Mouse (Mus musculus) gastrocnemius, postnatal 10 days (tissue): ENCODE results near the gene Cplane1. TPM values are rescaled to one million over a fixed set of nuclear protein-coding genes. Genes with fewer than 3 reads are reported as not detected.
"Not testable (repeated sequence)": the region's sequence is repeated elsewhere in the genome, so short reads cannot be mapped to it uniquely, and the experiment has no call there.

Experiments used
- DNase-seq: peaks from one replicate; pipeline ENCODE4 v3.0.0; 2021; ENCODE audit warnings: mixed read lengths
- long read RNA-seq, 2 experiments: library from polyadenylated mRNA; stranded (forward); transcript quantifications; one replicate each; pipeline ENCODE4 v2.0.0; 2021
- total RNA-seq, 2 experiments: library from RNA; stranded (reverse); gene quantifications; 2 replicates each; pipeline ENCODE4 v1.2.3; 2021

The Cplane1 gene
- 1 to 10 TPM; 5.4 to 9.4 TPM for total RNA-seq
- long read RNA-seq, experiment 1, partial matches to known transcripts: 2 of 5 reads
- long read RNA-seq, experiment 1, other reads (novel, unspliced or antisense): 3 of 5 reads
- long read RNA-seq, experiment 2, partial matches to known transcripts: 1 of 3 reads
- long read RNA-seq, experiment 2, other reads (novel, unspliced or antisense): 2 of 3 reads

DNA sequence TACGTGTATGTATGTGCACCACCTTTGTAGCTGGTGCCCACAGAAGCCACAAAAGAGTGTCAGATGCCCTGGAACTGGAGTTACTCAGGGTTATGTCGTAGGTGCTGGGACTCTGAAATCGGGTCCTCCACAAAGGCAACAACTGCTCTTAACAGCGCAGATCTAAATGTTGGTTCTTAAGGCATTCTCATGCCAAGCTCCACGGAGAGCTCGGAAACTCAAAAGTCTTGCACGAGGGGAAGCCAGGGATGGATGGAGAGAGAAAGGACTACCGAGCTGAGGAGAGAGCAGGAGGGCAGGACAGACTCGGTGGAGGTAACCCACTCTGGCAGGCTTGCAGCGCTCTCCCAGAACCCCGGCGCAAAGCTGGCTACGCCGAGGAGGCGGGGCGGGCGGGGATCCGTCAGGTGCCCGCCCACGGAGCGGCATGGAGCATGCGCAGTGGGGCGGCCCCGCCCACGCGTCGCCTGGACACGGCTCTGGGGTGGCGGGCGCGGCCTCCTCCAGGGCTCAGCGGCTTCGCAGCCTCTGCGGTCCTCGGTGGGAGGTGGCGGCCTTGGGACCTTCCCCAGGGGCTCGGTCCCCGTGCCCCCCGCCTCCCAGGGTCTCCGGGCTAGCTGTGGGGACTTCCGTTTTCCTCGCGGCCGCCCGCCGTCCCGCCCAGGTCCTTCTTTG, at the start of gene Cplane1:
Gene Cplane1 (plus strand): TSS at position 516 of the 675 bp plus-strand sequence.
- DNase-seq: peak; percentile 98

DNA sequence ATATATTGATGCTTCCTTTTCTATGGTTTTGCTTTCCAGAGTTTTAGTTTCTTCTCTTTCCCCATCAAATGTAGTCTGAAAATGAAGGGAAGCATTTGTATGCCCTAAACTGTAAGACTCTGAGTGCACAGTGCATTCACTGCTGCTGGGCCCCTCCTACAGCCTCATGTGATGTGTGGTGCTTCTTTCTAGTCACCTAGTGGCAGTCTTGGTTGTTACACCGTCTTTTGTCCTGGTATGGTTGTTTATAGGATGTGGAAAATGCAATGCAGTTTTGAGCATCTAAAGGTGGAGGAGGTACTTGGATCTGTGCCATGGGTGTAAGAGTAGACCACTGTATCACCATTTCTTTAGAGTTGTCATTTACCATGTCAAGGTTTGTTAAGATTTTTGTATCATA, 39.6 kb upstream of the Cplane1 start:
- DNase-seq: no peak

DNA sequence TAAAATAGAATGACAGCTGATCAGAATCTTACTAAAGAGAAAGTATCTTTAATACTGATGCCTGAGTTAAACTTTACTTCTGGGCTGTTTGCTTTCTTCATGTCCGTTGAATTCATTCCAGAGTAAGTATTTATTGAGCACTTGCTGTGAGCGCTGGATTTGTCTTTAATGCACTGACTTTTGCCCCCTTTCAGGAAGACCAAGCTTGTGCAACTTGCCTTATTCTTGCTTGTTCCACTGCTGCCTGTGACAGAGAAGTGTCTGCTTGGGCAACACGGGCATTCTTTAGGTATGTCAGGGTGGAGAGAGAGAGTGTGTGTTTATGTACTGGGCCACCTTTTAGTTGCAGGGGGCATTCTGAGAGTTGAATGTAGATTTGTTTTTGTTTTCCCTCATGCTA, 37.6 kb upstream of the Cplane1 start:
- DNase-seq: no peak

DNA sequence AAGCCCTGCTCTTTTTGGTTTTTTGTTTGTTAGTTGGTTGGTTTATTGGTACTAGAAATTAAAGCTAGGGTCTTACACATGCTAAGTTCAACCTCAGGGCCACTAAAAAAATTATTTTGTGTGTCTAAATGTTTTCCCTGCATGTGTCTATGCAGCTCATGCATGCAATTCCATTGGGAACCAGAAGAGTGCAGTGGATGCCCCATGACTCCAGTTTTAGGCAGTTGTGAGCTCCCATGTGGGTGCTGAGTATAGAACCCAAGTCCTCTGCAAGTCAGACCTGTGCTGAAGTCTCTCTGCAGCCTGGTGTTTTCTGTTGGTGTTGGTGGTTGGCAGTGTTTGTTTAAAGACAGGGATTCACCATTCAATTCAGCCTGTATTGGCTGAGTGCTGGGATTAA, 37.1 kb upstream of the Cplane1 start:
- no peak for DNase-seq

DNA sequence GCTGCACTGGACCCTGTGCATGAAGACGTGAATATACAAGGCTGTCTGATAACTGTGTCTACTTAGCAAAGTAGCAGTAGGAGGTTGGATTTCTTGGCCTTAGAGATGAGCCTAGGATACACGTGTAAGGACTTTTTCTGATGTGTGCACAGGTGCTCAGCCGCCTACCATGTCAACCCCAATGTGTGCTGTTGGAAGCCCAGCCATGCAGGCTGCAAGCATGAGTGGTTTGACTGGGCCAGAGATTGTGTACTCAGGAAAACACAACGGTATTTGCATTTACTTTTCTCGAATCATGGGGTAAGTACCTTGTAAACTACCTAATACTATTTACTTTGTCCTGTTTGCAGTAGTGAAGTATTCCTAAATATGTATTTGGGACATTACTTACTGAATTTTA, 33.3 kb upstream of the Cplane1 start:
- DNase-seq: no peak

DNA sequence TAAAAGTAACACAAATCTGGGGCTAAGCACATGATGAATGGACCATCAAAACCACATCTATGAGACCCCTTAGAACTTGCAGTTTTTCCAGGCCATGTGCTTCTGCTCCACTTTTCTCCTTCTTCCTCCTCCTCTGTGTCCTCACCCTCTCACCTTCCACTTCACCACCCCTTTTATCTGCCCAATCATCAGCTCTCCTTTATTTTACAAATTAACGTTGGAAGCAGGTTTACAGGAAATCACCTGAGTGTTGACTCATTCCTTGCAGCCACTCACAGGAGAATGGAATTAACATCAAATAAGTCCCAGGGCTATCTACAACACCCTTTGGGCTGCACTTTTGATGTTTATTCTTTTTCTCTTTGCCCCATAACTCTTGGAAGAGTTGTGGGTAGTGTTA, 7.1 kb upstream of the Cplane1 start:
- DNase-seq: no peak

DNA sequence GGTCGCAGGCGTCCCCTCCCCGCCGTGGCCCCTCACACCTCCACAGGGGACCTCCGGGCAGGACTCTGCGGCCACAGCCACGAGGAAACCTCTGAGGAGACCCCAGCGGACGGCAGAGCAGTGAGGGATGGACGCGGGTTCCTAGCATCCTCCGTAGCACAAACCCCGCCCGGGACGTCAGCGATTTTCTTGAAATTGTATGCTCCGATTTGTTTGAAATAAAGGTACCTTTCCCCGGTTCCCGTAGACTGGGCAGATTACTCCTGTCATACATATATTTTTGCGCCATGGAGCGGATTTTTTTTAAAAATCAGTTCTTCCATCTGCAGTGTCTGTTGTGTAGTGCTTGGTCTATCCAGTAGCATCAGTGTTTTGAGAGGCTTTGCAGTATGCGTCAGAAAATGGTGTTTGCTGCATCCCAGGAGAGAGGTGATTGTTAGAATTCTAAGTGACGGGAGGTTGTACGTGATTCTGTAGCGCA, 400 bp downstream of the Cplane1 start:
- DNase-seq: no peak

DNA sequence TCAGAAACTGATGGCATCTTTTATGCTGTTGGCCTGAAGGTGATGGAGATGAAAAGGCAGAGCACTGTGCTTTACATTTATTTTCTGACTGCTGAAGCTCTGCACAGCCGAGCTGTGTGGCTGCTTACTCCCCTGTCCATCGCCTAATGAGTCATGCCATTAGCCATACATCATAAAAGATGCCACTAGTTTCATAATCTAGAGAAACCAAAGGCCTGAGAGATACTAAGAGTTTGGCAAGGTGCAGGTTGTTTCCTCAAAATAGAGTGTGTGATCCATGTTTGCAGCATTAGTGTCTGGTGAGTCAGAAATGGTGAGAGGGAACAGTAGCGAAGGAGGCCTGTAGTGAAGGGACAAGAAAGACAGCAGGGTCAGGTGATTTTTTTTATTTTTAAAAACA, 20.7 kb downstream of the Cplane1 start:
- no peak for DNase-seq

DNA sequence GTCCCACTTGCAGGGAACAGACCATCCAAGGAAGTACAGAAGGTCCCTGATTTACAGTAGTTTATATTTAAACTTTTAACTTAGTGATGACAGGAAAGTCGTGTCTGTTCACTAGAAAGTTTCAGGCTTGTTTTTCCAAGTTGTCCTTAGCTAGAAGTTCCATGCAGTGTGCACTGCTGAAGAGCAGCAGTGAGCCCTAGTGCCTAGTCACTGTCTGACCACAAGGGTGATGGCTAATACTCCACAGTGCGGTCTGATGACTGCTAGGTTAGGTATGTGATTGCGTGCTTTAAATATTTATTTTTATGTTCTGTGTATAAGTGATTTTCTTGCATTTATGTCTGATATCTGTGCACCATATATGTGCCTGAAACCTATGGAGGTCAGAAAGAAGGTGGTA, 21.5 kb downstream of the Cplane1 start:
- no peak for DNase-seq

DNA sequence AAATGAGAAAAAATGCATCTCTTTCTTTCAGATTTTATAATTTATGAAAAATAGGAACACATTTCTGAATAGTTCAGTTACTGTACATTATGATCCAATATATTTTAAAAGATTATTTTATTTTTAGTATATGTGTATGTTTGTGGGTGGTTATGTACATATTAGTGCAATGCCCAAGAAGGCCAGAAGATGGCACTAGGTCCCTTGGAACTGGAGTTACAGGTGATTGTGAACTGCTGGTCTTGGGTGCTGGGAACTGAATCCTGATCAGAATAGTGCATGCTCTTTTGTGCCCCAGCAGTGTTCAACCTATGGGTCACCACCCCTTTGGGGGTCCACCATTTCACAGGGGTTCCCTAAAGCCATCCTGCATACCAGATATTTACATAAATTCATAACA, 31.4 kb downstream of the Cplane1 start:
- no peak for DNase-seq

DNA sequence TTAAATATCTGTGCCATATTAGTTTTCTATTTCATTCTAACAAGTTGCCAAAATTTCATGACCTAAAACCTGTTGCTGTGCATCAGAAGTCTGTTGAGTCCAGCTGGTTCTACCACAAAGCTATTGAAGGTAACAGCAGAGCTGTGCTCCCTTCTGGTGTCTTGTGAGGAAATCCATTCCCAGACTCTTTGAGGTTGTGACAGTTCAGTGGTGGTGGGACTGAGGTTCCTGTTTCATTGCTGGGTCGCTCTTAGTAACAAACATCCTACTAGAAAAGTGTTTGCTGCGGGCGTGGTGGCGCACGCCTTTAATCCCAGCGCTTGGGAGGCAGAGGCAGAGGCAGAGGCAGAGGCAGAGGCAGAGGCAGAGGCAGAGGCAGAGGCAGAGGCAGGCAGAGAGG, 39.5 kb downstream of the Cplane1 start:
- no peak for DNase-seq

DNA sequence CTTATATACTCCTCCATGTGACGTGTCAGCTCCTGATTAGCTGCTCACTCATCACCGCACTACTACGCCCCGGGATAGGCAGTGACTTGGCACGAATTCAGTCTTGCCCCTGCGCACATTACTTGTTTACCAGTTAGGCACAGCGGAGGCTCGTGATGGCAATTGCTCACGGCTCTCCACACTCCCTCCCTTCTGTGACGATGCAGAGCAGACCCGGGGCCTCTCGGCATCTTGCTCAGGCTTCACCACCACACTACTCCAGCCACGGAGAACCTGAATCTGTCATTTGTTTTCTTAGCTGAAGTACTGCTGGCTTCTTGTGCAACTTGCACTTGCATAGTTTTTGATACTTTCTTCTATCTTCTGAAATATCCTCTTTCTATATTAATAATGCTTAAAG, 45.9 kb downstream of the Cplane1 start:
- no peak for DNase-seq

DNA sequence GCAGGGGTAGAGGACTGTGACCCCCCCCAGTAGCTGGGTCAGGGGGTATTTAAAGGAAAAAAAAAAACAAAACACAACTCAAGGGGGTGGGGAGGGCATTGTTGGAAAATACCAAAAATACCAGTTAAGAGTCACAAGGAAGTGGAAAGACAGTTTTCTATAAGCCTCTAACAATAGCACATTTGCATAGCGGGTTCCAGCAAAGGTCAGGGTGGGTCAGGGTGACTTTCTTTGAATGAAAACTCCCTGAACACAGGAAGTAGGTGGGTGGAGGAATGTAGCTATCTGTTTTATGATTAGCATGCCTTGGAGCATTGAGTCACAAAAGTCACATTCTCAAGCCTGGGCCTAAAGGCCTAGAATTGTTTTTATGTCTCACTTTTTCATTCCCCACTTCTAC, 65.3 kb downstream of the Cplane1 start:
- DNase-seq: not testable (repeated sequence)

DNA sequence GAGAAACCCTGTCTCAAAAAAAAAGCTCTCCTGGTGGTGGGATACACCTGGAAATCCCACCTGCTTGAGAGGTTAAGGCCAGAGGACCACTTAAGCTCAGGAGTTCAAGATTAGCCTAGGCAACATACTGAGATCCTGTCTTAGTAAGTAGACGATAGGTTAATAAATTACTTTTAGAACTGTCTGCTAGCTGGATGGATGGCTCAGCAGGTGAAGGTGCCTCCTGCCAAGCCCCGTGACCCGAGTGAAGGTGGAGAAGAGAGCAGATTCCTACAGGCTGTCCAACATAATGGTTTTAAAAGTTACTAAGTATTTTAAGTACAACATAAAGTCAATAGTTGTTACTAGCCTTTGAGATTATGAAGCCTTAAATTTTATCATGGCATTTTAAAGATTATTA, 97.0 kb downstream of the Cplane1 start:
- no peak for DNase-seq

DNA sequence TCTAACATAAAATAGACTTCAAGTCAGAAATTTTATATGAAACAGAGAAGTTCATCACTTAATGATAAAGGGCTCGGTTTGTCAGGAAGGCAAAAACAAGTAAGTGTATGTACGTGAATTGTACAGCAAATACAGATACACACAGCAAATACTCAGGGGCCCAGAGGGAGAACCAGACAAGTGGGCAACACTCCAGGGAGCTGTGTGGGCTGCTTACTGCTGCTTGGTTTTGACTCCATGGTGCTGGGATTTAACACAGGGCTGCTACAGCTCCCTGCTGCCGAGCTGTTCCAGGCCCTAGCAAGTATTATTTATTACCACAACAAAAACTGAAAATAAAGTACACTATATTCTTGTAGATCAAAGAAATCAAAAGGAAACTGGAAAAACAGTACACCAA, 98.3 kb downstream of the Cplane1 start:
- DNase-seq: no peak

DNA sequence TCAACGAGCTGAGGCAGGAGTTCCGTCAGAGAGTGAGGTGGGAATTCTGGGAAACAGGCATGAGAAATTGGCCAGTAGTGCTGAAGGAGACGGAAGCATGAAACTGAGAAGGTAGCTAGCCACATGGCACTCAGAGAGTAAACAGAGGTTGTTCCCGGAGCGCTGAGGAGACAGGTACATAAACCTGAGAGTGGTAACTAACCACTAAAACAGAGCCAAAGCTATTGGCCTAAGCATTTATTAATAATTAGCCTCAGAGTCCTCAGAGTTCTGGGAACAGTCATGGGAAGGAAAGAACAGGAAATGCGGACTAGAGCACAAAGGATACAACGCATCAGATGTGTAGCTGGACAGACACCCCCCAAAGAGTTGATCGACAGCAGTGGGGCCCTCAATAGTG, 99.3 kb downstream of the Cplane1 start:
- DNase-seq: no peak

DNA sequence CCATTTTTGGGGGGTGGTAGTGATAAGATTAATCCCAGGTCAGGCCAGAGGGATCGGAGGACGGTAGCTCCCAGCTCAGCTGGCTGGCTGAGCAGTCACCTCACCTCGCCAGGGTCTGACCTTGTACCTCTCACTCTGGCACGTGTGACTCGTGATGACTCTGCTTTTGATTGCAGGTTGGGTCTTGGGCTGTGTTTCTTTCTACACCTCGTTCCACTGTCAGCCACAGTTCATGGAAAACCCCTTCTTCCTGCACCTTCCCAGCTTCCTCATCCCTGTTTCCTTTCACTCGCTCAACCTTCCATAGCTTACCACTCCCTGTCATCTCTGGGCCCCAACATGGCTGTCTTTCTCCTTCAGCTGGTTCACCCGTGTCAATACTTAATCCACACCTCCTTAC, 103.0 kb downstream of the Cplane1 start:
- DNase-seq: no peak

DNA sequence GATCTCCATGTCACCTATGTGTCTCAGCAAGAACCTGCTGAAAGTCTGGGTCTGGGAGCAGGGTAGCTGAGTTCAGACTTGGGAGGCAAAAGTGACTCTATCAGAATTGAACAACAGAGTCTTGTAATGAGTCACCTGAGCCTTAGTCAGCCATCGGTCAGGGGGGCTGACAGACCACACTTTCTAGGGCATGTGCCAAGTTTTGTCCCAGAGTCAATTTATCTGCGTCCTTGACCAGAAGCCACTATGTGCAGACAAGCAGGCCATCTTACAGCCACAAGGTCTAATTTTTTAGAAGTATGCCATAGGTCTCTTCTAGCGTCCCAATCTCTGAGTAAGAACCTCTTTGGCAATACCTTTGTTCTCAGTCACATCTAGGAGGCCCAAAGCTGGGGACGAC, 109.0 kb downstream of the Cplane1 start:
- DNase-seq: not testable (repeated sequence)

DNA sequence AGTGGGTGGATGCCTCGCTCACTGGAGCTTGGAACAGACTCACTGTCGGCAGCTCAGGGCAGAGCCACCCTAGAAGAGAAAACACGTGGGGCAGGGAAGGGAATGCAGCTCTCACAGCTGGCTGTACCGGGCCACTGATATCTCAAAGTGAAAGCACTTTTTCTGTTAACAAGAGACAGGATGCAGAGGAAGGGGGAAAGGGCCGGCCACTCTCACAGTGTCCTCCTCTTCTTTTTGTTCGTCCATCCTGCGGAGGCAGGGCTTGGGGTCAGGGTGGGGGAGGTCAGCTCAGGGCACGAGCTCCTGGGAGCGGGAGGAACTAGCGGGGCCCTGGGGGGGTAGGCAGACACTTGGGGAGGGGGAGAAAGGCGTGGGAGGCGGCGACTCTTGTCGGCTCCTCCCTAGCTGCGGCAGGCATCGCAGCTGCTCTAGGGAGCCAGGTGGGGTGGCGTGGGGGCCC, 110.4 kb downstream of the Cplane1 start:
- DNase-seq: peak; percentile 34

DNA sequence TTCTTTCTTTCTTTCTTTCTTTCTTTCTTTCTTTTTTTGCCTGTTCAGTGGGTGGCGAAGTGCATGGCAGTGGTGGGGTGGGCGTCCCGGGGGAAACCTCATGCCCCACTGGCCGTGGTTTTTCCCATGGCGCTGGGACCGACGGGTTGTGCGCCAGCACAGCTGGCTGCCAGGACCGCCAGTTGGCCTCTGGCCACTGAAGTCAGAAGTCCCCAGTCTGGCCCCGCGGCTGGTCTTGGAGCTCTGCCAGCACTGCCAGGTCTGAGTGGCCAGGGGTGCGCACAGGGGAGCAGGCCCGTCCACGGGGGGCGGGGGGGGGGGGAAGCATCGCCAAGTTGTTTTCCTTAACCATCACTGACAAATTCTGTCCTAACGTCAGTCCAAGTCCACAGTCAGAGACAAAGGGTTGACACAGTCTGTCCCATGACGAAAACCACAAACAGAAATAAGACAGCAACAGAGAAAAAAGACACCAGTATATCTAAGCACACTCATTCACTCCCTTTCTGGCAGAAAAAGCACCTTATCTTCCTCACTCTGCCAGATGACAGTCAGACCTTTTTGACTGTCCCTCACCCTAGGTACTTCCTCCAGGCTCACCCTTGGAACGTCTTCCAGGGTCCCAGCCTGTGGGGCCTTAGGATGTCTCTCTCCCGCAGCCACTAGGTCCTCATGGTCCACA, 111.2 kb downstream of the Cplane1 start:
- DNase-seq: peak; percentile 74

DNA sequence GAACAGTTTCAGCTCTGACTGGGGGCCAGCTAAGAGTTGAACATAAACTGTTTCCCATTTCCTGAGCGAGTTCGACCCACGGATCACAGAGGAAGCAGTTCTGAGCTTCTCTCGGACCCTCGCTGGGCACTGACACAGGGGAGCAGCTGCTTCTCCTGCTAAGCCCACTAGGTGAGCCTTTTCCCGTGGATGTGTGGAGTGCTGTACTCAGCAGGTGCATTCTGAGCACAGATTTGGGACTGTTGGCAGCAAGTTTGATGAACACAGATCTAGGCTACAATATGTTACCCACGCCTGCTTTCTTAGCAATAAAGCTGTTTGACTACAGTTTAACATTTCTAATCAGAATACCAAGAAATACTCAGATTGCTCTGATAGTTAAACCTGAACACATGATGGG, 112.8 kb downstream of the Cplane1 start:
- no peak for DNase-seq

DNA sequence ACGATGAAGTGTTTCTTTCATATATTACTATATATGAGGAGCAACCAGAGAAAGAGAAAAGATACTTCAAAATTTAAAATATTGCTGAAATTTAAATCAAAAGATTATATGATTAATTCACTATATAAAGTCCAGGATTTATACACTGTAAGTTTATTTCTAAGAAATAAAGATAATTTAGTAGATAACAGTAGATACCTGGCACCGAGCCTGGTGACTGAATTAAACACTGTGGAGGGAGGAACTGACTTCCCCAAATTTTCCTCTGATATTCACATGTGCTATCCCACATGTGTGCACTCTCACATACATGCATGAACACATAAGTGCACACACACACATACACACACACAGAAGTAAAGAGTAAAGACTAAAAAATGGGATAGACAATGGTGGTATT, 113.2 kb downstream of the Cplane1 start:
- no peak for DNase-seq

DNA sequence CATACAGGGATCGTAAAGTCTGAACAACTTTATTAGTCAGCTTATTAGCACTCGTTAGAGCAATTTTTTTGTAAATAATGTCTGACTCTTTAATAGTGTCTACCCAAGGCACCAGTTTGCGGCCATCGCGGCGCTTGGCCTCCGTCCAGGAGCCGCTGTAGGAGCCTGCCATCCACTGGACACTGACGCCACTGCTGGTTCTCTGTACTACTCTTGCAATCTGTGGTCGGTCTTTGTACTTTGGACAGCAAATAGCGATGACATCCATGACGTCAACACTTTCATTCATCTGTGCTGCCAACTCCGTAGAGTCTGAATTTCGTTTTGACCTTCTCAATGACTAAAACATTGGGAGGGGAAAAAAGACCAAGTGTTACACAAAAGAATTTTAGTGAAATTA, 122.3 kb downstream of the Cplane1 start:
- DNase-seq: peak; percentile 22

DNA sequence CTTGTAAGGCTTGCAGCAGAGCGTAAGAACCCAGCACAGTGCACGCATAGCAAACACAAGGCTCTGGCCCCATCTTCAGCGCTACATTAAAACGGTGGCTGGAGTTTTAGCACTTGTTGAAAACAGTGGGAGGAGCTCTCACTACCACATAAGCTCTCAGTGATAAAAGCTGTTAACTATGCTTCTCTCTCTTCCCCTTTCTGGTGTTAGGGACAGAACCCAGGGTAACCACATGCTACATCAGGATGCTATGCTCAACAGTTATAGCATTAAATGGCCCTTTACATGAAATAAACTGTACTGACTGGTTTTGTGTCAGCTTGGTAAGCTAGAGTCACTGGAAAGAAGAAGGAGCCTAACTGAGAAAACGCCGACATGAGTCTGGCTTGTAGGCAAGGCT, 125.2 kb downstream of the Cplane1 start:
- DNase-seq: no peak
